Comparison of ENCODE assay signal across 9 mouse cellular contexts in genomic region chr7:96643461-96644204, GRCm38 (mm10).
DNase-seq lines count a peak whose midpoint lies in the region; ATAC-seq lines count a peak whose summit lies in the region.
"Had no signal": no experiment of that assay in that cellular context is flagged by ENCODE, and none has a peak within 500 bp of the region (broad histone marks: within the 10 kb centered on the region; RNA-seq: fewer than 3 reads in every experiment).

No protein-coding gene starts in this region.

- peak overlapping the region; percentile 59 for H3K27ac ChIP-seq in forebrain, embryonic 12.5 days
- H3K27ac ChIP-seq in neural tube, embryonic 12.5 days = no peak overlapping the region

- no peaks in the 10 kb centered on the region for H3K36me3 ChIP-seq in forebrain, embryonic 12.5 days (replicated peaks)
- no peaks in the 10 kb centered on the region for H3K36me3 ChIP-seq in neural tube, embryonic 12.5 days

- ATAC-seq in forebrain, embryonic 12.5 days (ENCODE audit: low FRiP score) = peak; percentile 95
- peak; percentile 95 for ATAC-seq in neural tube, embryonic 12.5 days (ENCODE audit: low FRiP score, low read depth)
- ATAC-seq in inflammation-experienced regulatory T-cells, adult 6 months = no peak

- H3K9ac ChIP-seq in forebrain, embryonic 12.5 days = peak overlapping the region; percentile 47
- 0 out of 2 replicates have a peak overlapping the region, but pooled peaks have one; percentile 33 for H3K9ac ChIP-seq in neural tube, embryonic 12.5 days

- H3K27me3 ChIP-seq in forebrain, embryonic 12.5 days = peaks cover 67% of the 10 kb centered on the region
- no peaks in the 10 kb centered on the region for H3K27me3 ChIP-seq in neural tube, embryonic 12.5 days (replicated peaks)

- H3K4me3 ChIP-seq in forebrain, embryonic 12.5 days (replicated peaks) = peak overlapping the region; percentile 42
- peak overlapping the region; percentile 29 for H3K4me3 ChIP-seq in neural tube, embryonic 12.5 days
- H3K4me3 ChIP-seq: megakaryocyte, embryonic 14.5 days had no signal

- DNase-seq in layer of hippocampus, postnatal 14 days (ENCODE audit: low spot score in 2 of 2) = peak; percentile 36 to 54
- DNase-seq in layer of hippocampus, postnatal 36 days = no peak
- peak; percentile 51 to 52 for DNase-seq in adrenal gland, postnatal 36 days
- peak; percentile 67 for DNase-seq in kidney, postnatal 14 days
- DNase-seq in spleen, postnatal 10 days (ENCODE audit: low spot score in 2 of 2) = no peak

- H3K4me2 ChIP-seq in forebrain, embryonic 12.5 days = peak overlapping the region; percentile 66
- H3K4me2 ChIP-seq in neural tube, embryonic 12.5 days (replicated peaks) = peak overlapping the region; percentile 68

- under 1% methylated on average over 27 of the region's 27 CpGs for WGBS in forebrain, embryonic 12.5 days
- WGBS in neural tube, embryonic 12.5 days = under 1% methylated on average over 27 of the region's 27 CpGs

- H3K9me3 ChIP-seq in forebrain, embryonic 12.5 days = no peaks in the 10 kb centered on the region
- no peaks in the 10 kb centered on the region for H3K9me3 ChIP-seq in neural tube, embryonic 12.5 days
- H3K9me3 ChIP-seq: megakaryocyte, embryonic 14.5 days had no signal

- H3K4me1 ChIP-seq in forebrain, embryonic 12.5 days = peaks cover 46% of the 10 kb centered on the region
- H3K4me1 ChIP-seq in neural tube, embryonic 12.5 days = peaks cover 27% of the 10 kb centered on the region
- H3K4me1 ChIP-seq: megakaryocyte, embryonic 14.5 days had no signal

Comparison
In these comparisons a context has a peak if more than half of its experiments do, and no peak if none do; other contexts are left out.
1. DNase-seq: peak in layer of hippocampus, postnatal 14 days (2 of 2), adrenal gland, postnatal 36 days (2 of 2) and kidney, postnatal 14 days (single experiment); none in layer of hippocampus, postnatal 36 days (0 of 2) and spleen, postnatal 10 days (0 of 2).